Mouse (Mus musculus): ENCODE results near the gene Xrn1. TPM values are rescaled to one million over a fixed set of nuclear protein-coding genes. Genes with fewer than 3 reads are reported as not detected.

The Xrn1 gene
- polyA plus RNA-seq, 1 experiment = 16.2 TPM

DNA sequence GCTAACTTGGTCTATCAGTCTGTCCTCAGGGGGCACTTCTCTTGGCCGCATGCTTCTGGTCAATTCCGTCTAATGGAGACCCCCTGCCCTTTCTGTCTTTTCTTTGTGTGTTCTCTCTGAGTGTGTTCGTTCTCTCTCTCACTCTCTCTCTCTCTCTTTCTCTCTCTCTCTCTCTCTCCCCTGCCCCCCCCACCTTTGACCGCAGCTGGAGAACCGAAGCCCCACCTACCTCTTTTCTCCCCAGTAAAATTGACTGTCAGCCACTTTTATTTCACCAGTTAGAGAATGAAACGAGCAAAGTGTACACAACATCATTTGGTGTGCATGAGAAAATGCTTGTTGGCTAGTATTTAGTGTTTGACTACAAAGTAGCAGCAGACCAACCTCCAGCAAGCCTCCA is 4.7 kb downstream of the Xrn1 start:
- TF ChIP-seq CTCF (IDR thresholded peaks at IDR 0.05; ENCODE audit: borderline replicate concordance, control insufficient read depth, extremely low read depth, insufficient read depth, low read length, poor library complexity) (no peak), POLR2A (IDR thresholded peaks at IDR 0.05; ENCODE audit: control insufficient read depth, extremely low read depth, insufficient read depth, low read length, poor library complexity) (no peak)
- Histone ChIP-seq H3K36me3 (ENCODE audit: control insufficient read depth, insufficient read depth, low read length) (peaks cover 10% of the 10 kb centered on the region), H3K4me1 (replicated peaks; ENCODE audit: control insufficient read depth, insufficient read depth, low read length) (peaks cover 15% of the 10 kb centered on the region), H3K27ac (ENCODE audit: control insufficient read depth, insufficient read depth, low read length) (peak overlapping the region; percentile 98), H3K27me3 (ENCODE audit: control insufficient read depth, insufficient read depth, low read length) (no peaks in the 10 kb centered on the region), H3K4me3 (ENCODE audit: control insufficient read depth, insufficient read depth, low read length) (peak overlapping the region; percentile 47)
- 27% methylated on average over 6 of the region's 6 CpGs for WGBS
- DNase-seq = peak; percentile 46

DNA sequence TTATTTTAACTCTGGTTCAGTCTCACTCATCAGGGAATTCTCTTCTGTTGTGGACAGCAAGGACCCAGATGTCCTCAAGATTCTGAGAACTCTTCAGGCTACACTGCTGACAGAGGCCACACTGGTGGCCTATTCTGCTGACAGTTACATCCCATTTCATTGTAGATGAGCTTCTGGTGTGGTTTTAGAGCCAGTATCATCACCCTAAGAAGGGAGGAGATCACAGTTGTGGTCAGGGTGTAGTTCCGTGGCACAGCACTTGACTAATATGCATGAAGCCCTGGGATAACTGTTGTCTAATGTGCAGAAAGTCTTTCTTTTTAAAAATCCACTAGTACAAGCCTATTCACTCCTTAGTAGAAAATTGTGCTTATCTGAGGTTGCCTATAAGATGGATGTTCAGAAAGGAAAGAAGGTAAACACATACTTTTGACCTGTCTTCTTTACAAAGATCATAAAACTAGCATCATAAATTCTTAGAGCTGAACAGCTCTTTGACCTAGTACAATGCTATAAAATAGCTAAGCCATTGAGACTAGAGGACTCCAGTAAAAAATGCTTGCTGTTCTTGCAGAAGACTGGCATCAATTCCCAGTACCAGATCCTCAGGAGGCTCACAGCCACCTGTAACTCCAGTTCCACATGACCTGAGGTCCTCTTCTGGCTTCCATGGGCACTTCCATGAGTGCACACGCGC is 5.3 kb downstream of the Xrn1 start:
- H3K4me1 ChIP-seq (replicated peaks; ENCODE audit: control insufficient read depth, insufficient read depth, low read length) = peaks cover 15% of the 10 kb centered on the region
- H3K36me3 ChIP-seq (ENCODE audit: control insufficient read depth, insufficient read depth, low read length) = peaks cover 17% of the 10 kb centered on the region
- TF ChIP-seq CTCF (IDR thresholded peaks at IDR 0.05; ENCODE audit: borderline replicate concordance, control insufficient read depth, extremely low read depth, insufficient read depth, low read length, poor library complexity) = no peak
- no peak for TF ChIP-seq POLR2A (IDR thresholded peaks at IDR 0.05; ENCODE audit: control insufficient read depth, extremely low read depth, insufficient read depth, low read length, poor library complexity)
- H3K27ac ChIP-seq (ENCODE audit: control insufficient read depth, insufficient read depth, low read length) = peak overlapping the region; percentile 98
- H3K27me3 ChIP-seq (ENCODE audit: control insufficient read depth, insufficient read depth, low read length) = no peaks in the 10 kb centered on the region
- DNase-seq = no peak
- WGBS = 66% methylated on average over 3 of the region's 3 CpGs
- H3K4me3 ChIP-seq (ENCODE audit: control insufficient read depth, insufficient read depth, low read length) = no peak overlapping the region

DNA sequence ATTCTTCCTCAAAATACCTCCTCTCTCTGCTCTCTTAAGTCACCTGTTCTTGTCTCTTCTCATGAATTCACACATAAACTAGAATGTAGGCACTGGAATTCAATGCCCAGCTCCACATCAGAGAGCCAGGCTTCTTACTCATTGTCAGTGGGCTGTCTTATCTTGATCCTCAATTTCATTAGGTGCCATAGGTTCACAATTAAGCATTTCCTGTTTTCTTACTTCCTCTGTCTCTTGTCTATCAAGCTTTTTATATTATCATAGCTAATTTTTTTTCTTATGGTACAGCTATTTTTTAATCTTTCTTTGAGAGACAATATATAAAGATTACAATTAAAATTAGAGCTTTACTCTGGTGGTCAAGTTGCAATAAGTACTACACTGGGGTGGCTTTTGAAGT is 6.5 kb downstream of the Xrn1 start:
- DNase-seq = no peak
- no peaks in the 10 kb centered on the region for H3K27me3 ChIP-seq (ENCODE audit: control insufficient read depth, insufficient read depth, low read length)
- peaks cover 28% of the 10 kb centered on the region for H3K36me3 ChIP-seq (ENCODE audit: control insufficient read depth, insufficient read depth, low read length)
- H3K4me1 ChIP-seq (replicated peaks; ENCODE audit: control insufficient read depth, insufficient read depth, low read length) = peaks cover 15% of the 10 kb centered on the region
- no peak overlapping the region for H3K4me3 ChIP-seq (ENCODE audit: control insufficient read depth, insufficient read depth, low read length)
- TF ChIP-seq CTCF (IDR thresholded peaks at IDR 0.05; ENCODE audit: borderline replicate concordance, control insufficient read depth, extremely low read depth, insufficient read depth, low read length, poor library complexity) = no peak
- TF ChIP-seq POLR2A (IDR thresholded peaks at IDR 0.05; ENCODE audit: control insufficient read depth, extremely low read depth, insufficient read depth, low read length, poor library complexity) = no peak
- H3K27ac ChIP-seq (ENCODE audit: control insufficient read depth, insufficient read depth, low read length) = no peak overlapping the region

DNA sequence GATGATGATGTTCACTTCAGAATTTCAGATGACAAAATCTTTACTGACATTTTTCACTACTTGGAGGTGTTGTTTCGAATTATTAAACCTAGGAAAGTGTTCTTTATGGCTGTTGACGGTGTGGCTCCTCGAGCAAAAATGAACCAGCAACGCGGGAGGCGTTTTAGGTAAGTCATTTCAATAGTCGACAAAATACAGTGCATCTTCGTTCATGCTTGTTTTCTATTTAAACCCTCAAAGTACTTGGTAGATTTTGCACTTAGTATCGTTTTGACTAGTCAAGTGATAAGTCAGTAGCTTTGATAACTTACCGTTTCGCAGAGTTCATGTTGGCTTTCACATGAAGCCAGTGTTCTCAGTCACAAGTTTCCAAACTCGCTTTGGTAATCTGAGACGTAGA is 9.5 kb downstream of the Xrn1 start:
- TF ChIP-seq POLR2A (IDR thresholded peaks at IDR 0.05; ENCODE audit: control insufficient read depth, extremely low read depth, insufficient read depth, low read length, poor library complexity) (no peak), CTCF (IDR thresholded peaks at IDR 0.05; ENCODE audit: borderline replicate concordance, control insufficient read depth, extremely low read depth, insufficient read depth, low read length, poor library complexity) (no peak)
- H3K4me1 ChIP-seq (replicated peaks; ENCODE audit: control insufficient read depth, insufficient read depth, low read length) = peaks cover 7% of the 10 kb centered on the region
- H3K27me3 ChIP-seq (ENCODE audit: control insufficient read depth, insufficient read depth, low read length) = no peaks in the 10 kb centered on the region
- H3K36me3 ChIP-seq (ENCODE audit: control insufficient read depth, insufficient read depth, low read length) = peaks cover 47% of the 10 kb centered on the region
- no peak for DNase-seq
- 98% methylated on average over 13 of the region's 13 CpGs for WGBS
- no peak overlapping the region for H3K4me3 ChIP-seq (ENCODE audit: control insufficient read depth, insufficient read depth, low read length)
- no peak overlapping the region for H3K27ac ChIP-seq (ENCODE audit: control insufficient read depth, insufficient read depth, low read length)

DNA sequence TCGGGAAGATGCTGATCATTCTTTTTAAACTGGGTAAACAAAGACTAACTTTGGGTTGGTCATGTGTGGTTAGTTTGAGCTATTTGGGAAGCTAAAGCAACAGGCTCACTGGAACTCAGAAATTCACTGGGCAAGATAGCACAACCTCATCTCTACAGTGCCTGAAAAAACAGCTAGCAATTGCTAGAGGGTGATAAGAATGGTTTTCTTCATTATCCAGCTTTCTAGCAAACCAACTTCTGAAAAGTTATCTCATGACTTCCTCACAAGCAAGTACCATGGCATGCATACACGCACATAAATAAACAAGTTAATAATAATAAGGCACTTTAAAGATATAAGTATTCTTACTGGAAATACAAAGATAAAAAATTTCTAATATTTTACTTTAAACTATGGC is 23.7 kb downstream of the Xrn1 start:
- Histone ChIP-seq H3K4me3 (ENCODE audit: control insufficient read depth, insufficient read depth, low read length) (no peak overlapping the region), H3K36me3 (ENCODE audit: control insufficient read depth, insufficient read depth, low read length) (peaks cover 88% of the 10 kb centered on the region), H3K4me1 (replicated peaks; ENCODE audit: control insufficient read depth, insufficient read depth, low read length) (no peaks in the 10 kb centered on the region), H3K27ac (ENCODE audit: control insufficient read depth, insufficient read depth, low read length) (no peak overlapping the region), H3K27me3 (ENCODE audit: control insufficient read depth, insufficient read depth, low read length) (no peaks in the 10 kb centered on the region)
- DNase-seq = no peak
- no peak for TF ChIP-seq CTCF (IDR thresholded peaks at IDR 0.05; ENCODE audit: borderline replicate concordance, control insufficient read depth, extremely low read depth, insufficient read depth, low read length, poor library complexity)
- TF ChIP-seq POLR2A (IDR thresholded peaks at IDR 0.05; ENCODE audit: control insufficient read depth, extremely low read depth, insufficient read depth, low read length, poor library complexity) = no peak
- 94% methylated on average over 2 of the region's 2 CpGs for WGBS

DNA sequence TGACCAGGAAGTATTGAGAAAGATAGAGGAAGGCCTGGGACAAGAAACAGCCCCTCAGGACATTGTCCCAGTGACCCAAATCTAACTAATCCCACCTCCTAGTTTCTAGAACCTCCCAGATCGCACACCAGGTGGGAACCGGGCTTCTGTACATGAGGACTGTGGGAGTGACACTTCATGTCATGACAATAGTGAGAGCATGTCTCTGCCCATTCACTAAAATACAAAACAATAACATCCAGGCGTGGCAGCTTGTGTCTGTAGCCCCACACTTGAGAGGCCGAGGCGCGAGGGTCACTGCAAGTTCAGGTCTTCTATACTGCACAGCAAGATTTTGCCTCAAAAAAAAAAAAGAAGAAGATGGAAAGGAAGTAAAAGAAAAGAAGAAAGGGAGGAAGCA is 25.3 kb downstream of the Xrn1 start:
- DNase-seq = no peak
- no peaks in the 10 kb centered on the region for H3K4me1 ChIP-seq (replicated peaks; ENCODE audit: control insufficient read depth, insufficient read depth, low read length)
- H3K4me3 ChIP-seq (ENCODE audit: control insufficient read depth, insufficient read depth, low read length) = no peak overlapping the region
- no peak overlapping the region for H3K27ac ChIP-seq (ENCODE audit: control insufficient read depth, insufficient read depth, low read length)
- WGBS = 93% methylated on average over 6 of the region's 6 CpGs
- TF ChIP-seq CTCF (IDR thresholded peaks at IDR 0.05; ENCODE audit: borderline replicate concordance, control insufficient read depth, extremely low read depth, insufficient read depth, low read length, poor library complexity) (no peak), POLR2A (IDR thresholded peaks at IDR 0.05; ENCODE audit: control insufficient read depth, extremely low read depth, insufficient read depth, low read length, poor library complexity) (no peak)
- no peaks in the 10 kb centered on the region for H3K27me3 ChIP-seq (ENCODE audit: control insufficient read depth, insufficient read depth, low read length)
- peaks cover 89% of the 10 kb centered on the region for H3K36me3 ChIP-seq (ENCODE audit: control insufficient read depth, insufficient read depth, low read length)

DNA sequence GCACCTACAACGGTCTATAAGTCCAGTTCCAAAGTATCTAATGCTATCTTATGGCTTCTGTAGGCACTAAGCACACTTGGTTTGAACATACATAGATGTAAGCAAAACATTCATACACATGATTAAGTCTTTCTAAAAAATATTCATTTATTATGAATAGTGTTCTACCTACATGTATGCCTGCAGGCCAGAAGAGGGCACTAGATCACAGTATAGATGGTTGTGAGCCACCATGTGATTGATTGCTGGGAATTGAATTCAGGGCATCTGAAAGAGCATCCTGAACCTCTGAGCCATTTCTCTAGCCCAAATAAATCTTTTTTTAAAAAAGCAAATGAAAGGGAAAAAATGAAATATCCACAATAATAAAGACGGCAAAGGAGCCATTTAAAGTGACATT is 37.7 kb downstream of the Xrn1 start:
- WGBS = over 99% methylated on average over 2 of the region's 2 CpGs
- DNase-seq = no peak
- H3K27me3 ChIP-seq (ENCODE audit: control insufficient read depth, insufficient read depth, low read length) = no peaks in the 10 kb centered on the region
- H3K36me3 ChIP-seq (ENCODE audit: control insufficient read depth, insufficient read depth, low read length) = peaks cover 79% of the 10 kb centered on the region
- H3K4me1 ChIP-seq (replicated peaks; ENCODE audit: control insufficient read depth, insufficient read depth, low read length) = no peaks in the 10 kb centered on the region
- no peak overlapping the region for H3K4me3 ChIP-seq (ENCODE audit: control insufficient read depth, insufficient read depth, low read length)
- no peak for TF ChIP-seq CTCF (IDR thresholded peaks at IDR 0.05; ENCODE audit: borderline replicate concordance, control insufficient read depth, extremely low read depth, insufficient read depth, low read length, poor library complexity)
- TF ChIP-seq POLR2A (IDR thresholded peaks at IDR 0.05; ENCODE audit: control insufficient read depth, extremely low read depth, insufficient read depth, low read length, poor library complexity) = no peak
- no peak overlapping the region for H3K27ac ChIP-seq (ENCODE audit: control insufficient read depth, insufficient read depth, low read length)
